Mouse (Mus musculus): ENCODE measurements around the gene B3gnt8. TPM values are rescaled to one million over a fixed set of nuclear protein-coding genes. Genes with fewer than 3 reads are reported as not detected.

Gene B3gnt8
- polyA plus RNA-seq, 1 experiment from 2014 or later: 0.67 TPM

DNA sequence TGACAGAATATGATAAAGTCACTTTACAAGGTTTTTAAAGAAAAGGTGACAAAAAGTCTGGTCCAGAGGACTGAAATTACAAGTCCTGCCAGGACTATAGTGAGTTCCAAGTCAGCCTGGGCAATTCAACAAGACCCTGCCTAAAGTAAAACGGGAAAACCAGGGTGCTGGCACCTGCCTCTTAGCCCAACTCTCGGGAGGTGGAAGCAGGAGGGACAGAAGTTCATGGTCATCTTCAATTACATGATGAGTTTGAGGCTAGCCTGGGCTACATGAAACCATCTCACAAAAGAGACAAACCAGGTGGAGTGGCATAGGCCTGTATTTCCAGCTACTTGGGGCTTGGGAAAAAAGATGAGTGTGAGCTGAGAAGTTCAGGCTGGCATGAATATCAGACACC, 45.2 kb downstream of the B3gnt8 start:
- H3K9ac ChIP-seq: no peak overlapping the region
- H3K4me1 ChIP-seq: peaks cover 21% of the 10 kb centered on the region
- H3K4me3 ChIP-seq: no peak overlapping the region
- no peak overlapping the region for H3K4me2 ChIP-seq
- no peaks in the 10 kb centered on the region for H3K9me3 ChIP-seq (replicated peaks)
- no peak for ATAC-seq
- H3K27me3 ChIP-seq: peaks cover 30% of the 10 kb centered on the region
- no peak overlapping the region for H3K27ac ChIP-seq
- WGBS: 78% methylated on average over 2 of the region's 2 CpGs
- H3K36me3 ChIP-seq (ENCODE audit: poor library complexity, severe bottlenecking): peaks cover 25% of the 10 kb centered on the region

DNA sequence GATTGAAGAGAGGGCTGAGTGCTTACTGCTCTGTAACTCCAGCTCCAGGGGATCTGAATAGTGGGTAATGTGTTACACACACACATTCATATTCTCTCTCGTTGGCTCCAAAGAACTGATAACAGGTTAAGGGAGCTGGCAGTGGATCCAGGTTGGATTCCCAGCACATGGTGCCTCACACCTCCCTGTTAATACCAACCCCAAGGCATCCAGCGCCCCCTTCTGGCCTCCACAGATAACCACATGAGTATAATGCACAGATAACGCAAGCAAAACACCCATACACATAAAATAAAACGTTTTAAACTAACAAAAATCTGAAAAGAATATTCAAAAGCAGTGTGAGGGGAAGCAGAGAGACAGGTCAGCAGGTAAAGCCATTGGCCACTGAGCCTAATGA, 46.0 kb downstream of the B3gnt8 start:
- Histone ChIP-seq H3K4me3 (no peak overlapping the region), H3K4me1 (peaks cover 26% of the 10 kb centered on the region), H3K27me3 (peaks cover 30% of the 10 kb centered on the region), H3K9me3 (replicated peaks) (no peaks in the 10 kb centered on the region), H3K4me2 (no peak overlapping the region), H3K36me3 (ENCODE audit: poor library complexity, severe bottlenecking) (peaks cover 21% of the 10 kb centered on the region), H3K27ac (no peak overlapping the region), H3K9ac (no peak overlapping the region)
- no peak for ATAC-seq
- 52% methylated on average over 4 of the region's 4 CpGs for WGBS

DNA sequence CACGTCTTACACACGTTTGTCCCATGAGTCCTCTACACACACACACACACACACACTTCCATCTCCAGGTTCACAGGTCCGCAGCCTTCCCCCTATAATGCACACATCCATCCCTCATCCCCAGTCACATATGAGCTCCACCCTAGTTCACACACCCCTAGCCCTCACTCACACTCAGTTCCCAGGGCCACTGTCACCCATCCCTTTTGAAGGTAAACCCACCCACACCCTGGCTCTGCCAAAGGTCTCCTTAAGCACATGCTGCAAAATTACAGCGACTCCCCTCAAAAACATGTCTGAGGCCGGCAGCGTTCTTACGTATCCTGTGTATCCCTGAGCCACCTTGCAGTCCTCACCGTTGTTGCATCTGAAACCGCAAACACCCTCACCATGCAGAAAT, 47.8 kb downstream of the B3gnt8 start:
- H3K27me3 ChIP-seq: peaks cover 38% of the 10 kb centered on the region
- H3K9ac ChIP-seq: peak overlapping the region; percentile 54; the same call in 1 of the 2 replicates
- H3K27ac ChIP-seq: no peak overlapping the region
- 0 out of 2 replicates have a peak, but pooled peaks cover 3% of the 10 kb centered on the region for H3K36me3 ChIP-seq (ENCODE audit: poor library complexity, severe bottlenecking)
- H3K9me3 ChIP-seq (replicated peaks): no peaks in the 10 kb centered on the region
- 23% methylated on average over 9 of the region's 9 CpGs for WGBS
- peak overlapping the region; percentile 57 for H3K4me2 ChIP-seq
- H3K4me3 ChIP-seq: peak overlapping the region; percentile 35
- ATAC-seq: no peak
- H3K4me1 ChIP-seq: peaks cover 26% of the 10 kb centered on the region

DNA sequence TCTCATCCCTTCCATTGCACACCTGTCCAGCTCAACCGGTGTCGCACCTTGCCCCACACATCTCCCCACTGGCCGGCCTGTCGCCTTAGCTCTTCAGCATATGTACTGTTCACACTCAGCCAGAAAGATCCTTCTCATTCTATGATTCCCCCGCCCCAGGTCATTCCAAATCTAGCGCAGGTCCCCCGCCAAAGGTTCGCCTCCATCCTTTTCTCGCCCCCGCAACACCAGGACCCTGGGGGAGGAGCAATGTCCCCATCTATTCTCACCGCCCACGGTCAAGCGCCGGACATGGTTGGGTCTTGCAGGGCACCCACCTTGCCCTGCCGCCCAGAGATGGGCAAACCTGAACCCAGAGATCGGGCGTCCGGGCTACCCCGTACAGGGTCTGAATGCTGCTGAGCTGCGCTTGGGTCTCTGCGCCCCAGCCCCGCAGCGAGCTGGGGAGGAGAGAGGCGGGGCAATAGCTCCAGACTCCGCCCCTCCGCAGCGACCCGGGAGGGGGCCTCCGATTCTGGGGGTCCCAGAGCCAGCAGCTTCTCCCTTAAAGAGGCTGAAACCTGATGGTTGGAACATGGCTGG, 48.4 kb downstream of the B3gnt8 start, which contains the start of gene Tmem91:
TSS of gene Tmem91 (minus strand) at position 448 of the 582 bp plus-strand sequence.
- peak within 1 kb of the TSS; percentile 35 for H3K4me3 ChIP-seq
- peak within 1 kb of the TSS; percentile 54 for H3K9ac ChIP-seq
- peaks cover 38% of the 10 kb centered on the region for H3K27me3 ChIP-seq
- peak within 1 kb of the TSS; percentile 57 for H3K4me2 ChIP-seq
- H3K9me3 ChIP-seq (replicated peaks): no peaks in the 10 kb centered on the region
- peak; percentile 13; the same call in 1 of the 2 replicates for ATAC-seq
- H3K4me1 ChIP-seq: peaks cover 26% of the 10 kb centered on the region
- no peaks in the 10 kb centered on the region for H3K36me3 ChIP-seq (ENCODE audit: poor library complexity, severe bottlenecking)
- 2% methylated on average over 29 of the region's 29 CpGs for WGBS
- H3K27ac ChIP-seq: no peak within 1 kb of the TSS

DNA sequence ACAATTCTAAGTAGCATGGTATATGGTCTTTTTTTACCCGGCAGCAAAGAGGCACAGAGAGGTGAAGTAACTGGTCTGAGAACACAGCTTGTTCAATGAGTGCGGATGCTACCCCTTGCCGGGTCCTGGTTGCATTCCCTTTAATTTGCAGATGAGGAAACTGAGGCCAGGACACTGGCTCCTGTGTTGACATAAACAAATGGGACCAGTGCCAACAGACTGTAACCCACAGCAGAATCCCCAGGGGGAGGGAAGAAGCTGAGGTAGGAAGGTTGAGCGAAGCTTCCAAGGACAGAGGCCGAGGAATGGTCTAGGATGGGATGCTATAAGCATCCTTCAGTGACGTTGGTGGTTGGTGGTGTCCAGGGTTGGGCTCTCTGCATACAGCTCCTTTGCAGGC, 49.0 kb downstream of the B3gnt8 start:
- H3K9me3 ChIP-seq (replicated peaks): no peaks in the 10 kb centered on the region
- peaks cover 32% of the 10 kb centered on the region for H3K4me1 ChIP-seq
- peak overlapping the region; percentile 57; the same call in 1 of the 2 replicates for H3K4me2 ChIP-seq
- H3K27me3 ChIP-seq: peaks cover 38% of the 10 kb centered on the region
- no peak overlapping the region for H3K27ac ChIP-seq
- H3K36me3 ChIP-seq (ENCODE audit: poor library complexity, severe bottlenecking): no peaks in the 10 kb centered on the region
- no peak overlapping the region for H3K9ac ChIP-seq
- WGBS: 50% methylated on average over 6 of the region's 6 CpGs
- H3K4me3 ChIP-seq: no peak overlapping the region
- no peak for ATAC-seq

DNA sequence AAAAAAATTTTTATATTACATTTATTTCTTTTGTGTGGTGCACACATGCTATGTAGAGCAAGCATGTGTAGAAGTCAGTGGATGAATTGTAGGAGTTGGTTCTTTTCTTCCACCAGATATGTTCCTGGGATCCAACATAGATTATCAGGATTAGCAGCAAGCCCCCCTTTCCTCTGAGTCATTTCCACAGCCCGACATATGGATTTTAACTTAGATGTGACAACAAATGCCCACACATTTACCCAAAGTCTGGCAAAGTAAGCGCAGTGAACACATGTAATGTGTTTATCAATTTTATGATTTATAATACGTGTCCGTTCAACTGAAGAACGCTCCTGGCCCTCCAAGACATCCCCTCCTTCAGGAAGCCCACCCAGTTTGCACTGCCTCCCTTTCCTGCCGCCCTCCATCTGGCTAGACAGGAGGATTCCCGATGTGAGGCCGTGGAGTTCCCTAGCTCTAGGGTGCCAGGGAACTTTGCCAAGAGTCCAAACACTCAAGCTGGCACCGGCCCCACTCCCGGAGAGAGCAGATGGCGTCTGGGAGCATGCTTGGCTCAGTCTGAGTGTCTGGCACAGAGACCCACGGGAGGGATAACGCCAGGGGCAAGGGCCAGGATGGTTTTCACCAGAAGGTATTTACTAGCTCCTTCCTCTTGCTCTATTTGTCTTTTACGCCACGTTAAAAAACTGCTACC, 49.8 kb downstream of the B3gnt8 start:
- Histone ChIP-seq H3K4me2 (peak overlapping the region; percentile 19; the same call in 1 of the 2 replicates), H3K36me3 (ENCODE audit: poor library complexity, severe bottlenecking) (no peaks in the 10 kb centered on the region), H3K9ac (no peak overlapping the region), H3K9me3 (replicated peaks) (no peaks in the 10 kb centered on the region), H3K27ac (peak overlapping the region; percentile 89), H3K4me1 (peaks cover 35% of the 10 kb centered on the region), H3K27me3 (peaks cover 38% of the 10 kb centered on the region), H3K4me3 (no peak overlapping the region)
- WGBS: 47% methylated on average over 15 of the region's 15 CpGs
- peak; percentile 81 for ATAC-seq

DNA sequence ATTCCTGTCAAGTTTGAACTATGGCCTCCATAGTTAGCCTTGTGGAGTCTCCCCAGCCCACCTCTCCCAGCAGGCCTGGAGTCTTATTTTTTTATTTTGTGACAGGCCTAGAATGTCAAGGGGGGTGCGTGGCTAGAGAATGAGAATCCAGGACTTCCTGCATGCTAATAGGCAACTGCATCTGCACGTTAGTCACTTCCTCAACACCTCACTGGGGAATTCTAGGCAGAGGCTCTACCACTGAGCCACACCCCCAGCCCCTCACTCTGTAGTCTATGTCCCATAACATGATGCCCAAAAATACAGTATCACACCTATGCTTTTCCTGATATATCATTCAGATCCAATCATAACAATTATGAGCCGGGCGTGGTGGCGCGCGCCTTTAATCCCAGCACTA, 50.6 kb downstream of the B3gnt8 start:
- no peaks in the 10 kb centered on the region for H3K36me3 ChIP-seq (ENCODE audit: poor library complexity, severe bottlenecking)
- H3K4me2 ChIP-seq: no peak overlapping the region
- peaks cover 43% of the 10 kb centered on the region for H3K4me1 ChIP-seq
- peaks cover 38% of the 10 kb centered on the region for H3K27me3 ChIP-seq
- no peak overlapping the region for H3K9ac ChIP-seq
- 87% methylated on average over 7 of the region's 7 CpGs for WGBS
- no peak overlapping the region for H3K4me3 ChIP-seq
- no peak for ATAC-seq
- peak overlapping the region; percentile 89 for H3K27ac ChIP-seq
- no peaks in the 10 kb centered on the region for H3K9me3 ChIP-seq (replicated peaks)

DNA sequence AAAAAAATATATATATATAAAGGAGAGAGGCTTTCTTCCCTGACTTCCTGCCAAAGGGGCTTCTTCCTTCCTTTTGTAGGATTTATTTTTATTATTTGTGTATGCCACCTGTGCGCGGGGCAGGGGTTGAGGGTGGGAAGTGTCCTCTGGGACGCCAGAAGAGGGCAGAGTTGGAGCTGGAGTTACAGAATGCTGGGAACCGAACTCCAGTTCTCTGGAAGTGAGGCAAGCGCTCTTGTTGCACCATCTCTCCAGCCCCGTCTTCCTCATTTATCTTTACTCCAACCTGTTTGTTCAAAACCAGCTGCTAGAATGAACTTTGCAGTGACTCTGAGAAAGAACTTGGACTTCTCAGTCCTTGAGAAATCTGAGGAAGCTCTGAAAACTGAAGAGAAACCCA, 53.5 kb downstream of the B3gnt8 start:
- Histone ChIP-seq H3K9me3 (replicated peaks) (no peaks in the 10 kb centered on the region), H3K27ac (0 out of 2 replicates have a peak overlapping the region, but pooled peaks have one; percentile 91), H3K4me3 (peak overlapping the region; percentile 53), H3K4me2 (peak overlapping the region; percentile 58), H3K4me1 (peaks cover 39% of the 10 kb centered on the region), H3K27me3 (peaks cover 22% of the 10 kb centered on the region), H3K9ac (peak overlapping the region; percentile 69; the same call in 1 of the 2 replicates), H3K36me3 (ENCODE audit: poor library complexity, severe bottlenecking) (peaks cover 10% of the 10 kb centered on the region; the same call in 1 of the 2 replicates)
- WGBS: 5% methylated on average over 6 of the region's 6 CpGs
- no peak for ATAC-seq

DNA sequence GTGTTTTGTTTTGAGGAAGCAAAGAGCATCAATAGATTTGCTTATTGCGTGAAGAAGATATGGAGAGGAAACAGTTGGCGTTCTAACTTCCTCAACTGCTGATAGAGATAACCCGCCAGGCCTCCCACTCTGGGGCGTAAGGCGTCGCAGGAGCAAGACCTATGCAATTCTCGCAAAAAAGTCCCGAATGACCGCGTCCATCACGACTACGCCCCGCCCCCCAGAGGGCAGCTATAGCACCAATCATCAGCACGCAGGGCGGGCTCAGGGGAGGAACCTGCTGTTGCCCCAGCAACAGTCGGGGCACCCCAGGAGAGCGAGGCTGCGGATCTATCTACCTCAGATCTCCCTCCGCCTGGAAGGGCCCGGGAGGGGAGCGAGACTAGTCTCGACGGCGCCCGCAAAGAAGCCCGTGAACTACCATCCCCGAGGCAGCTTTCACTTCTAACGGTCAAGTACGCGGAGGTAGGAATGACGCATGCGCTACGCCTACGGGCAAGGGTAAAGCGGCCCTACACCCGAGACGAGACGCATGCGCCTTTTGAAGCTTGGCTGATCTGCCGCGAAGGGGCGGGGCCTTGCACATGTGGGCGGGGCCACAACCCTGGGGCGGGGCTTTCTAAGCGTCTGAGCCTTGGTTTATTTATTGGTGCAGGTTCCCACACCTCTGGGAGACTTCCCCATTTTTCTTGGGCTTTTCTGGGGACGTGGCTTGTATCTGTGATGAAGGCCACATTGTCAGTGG, 54.2 kb downstream of the B3gnt8 start, which contains the start of gene B9d2:
TSS of gene B9d2 (plus strand) at position 267 of the 745 bp plus-strand sequence.
- H3K4me1 ChIP-seq: peaks cover 32% of the 10 kb centered on the region
- peak within 1 kb of the TSS; percentile 91 for H3K27ac ChIP-seq
- under 1% methylated on average over 46 of the region's 46 CpGs for WGBS
- peak within 1 kb of the TSS; percentile 69 for H3K9ac ChIP-seq
- H3K27me3 ChIP-seq: peaks cover 21% of the 10 kb centered on the region
- H3K36me3 ChIP-seq (ENCODE audit: poor library complexity, severe bottlenecking): peaks cover 10% of the 10 kb centered on the region; the same call in 1 of the 2 replicates
- no peaks in the 10 kb centered on the region for H3K9me3 ChIP-seq (replicated peaks)
- peak; percentile 94 for ATAC-seq
- peak within 1 kb of the TSS; percentile 53 for H3K4me3 ChIP-seq
- H3K4me2 ChIP-seq: peak within 1 kb of the TSS; percentile 58

DNA sequence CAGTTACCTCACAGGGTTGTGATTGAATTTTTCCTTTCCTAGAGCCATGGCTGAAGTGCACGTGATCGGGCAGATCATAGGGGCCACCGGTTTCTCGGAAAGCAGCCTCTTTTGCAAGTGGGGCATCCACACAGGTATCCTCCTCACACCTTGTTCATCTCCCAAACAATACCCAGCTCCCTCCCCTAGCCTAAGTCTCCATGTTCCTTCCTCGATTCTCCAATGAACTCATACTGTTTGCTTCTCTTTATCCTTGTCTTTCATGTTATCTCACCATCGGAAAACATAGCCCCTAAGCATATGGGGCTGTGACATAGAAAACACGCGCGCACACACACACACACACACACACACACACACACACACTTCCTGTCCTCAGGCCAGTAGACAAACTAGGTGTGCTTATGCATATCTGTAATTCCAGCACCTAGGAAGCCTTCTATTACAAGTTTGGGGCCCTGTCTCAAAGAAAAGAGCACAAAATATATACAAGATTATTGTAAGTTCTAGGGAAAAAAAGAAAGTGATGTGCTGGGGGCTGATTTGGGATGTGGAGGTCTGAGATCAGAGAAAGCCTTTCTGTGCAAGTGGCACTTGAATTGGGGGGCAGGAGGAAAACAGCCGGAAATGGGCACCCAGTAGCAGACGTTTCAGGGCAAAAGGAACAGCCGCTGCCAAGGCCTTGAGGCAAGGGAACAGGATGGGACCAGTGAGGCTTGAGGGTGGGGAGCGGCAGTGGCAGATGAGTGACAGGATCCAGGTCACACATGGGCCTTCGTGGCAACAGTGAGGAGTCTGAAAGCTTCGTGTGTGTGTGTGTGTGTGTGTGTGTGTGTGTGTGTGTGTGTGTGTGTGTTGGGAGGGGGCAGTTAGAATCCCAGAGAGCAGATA, 55.1 kb downstream of the B3gnt8 start:
- no peak for ATAC-seq
- H3K36me3 ChIP-seq (ENCODE audit: poor library complexity, severe bottlenecking): peaks cover 14% of the 10 kb centered on the region
- H3K4me2 ChIP-seq: peak overlapping the region; percentile 58
- peaks cover 28% of the 10 kb centered on the region for H3K27me3 ChIP-seq
- H3K9me3 ChIP-seq (replicated peaks): no peaks in the 10 kb centered on the region
- WGBS: 67% methylated on average over 15 of the region's 15 CpGs
- no peak overlapping the region for H3K9ac ChIP-seq
- peak overlapping the region; percentile 91; the same call in 1 of the 2 replicates for H3K27ac ChIP-seq
- peaks cover 27% of the 10 kb centered on the region for H3K4me1 ChIP-seq
- peak overlapping the region; percentile 53 for H3K4me3 ChIP-seq

DNA sequence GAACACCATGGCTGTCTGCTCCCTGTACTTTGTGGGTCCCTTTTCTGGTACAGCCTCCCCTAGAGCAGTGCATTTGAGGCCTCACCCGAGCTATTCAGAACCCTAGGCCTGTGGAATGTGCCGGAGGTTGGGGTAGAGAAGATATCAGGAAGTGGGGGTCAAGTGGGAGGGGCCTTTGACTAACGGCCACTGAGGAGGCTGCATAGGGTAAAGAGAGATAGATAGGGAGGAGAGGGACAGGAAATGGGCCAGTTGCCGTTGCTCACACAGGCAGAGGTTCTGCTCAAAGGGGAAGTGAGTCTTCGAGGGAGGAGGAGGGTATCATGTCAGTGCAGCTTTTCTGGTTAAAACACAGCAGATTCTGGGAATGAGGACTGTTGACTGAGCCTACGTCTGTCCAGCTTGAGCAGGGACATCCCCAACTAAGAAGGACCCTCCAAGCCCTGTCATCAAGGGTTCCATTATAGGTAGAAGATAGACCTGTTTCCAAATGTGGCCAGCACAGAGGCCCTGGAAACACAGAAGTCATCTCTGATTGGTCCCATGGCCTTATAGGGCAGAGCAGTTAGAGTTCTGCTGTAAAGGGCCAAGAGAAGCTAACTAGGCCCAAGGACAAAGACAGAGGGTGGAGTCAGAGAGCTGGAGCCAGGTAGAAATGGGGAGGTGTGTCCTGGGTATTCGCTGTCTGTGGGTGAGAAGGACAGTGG, 57.2 kb downstream of the B3gnt8 start:
- H3K27ac ChIP-seq: no peak overlapping the region
- H3K4me1 ChIP-seq: peaks cover 42% of the 10 kb centered on the region
- H3K4me3 ChIP-seq: no peak overlapping the region
- H3K9ac ChIP-seq: no peak overlapping the region
- H3K36me3 ChIP-seq (ENCODE audit: poor library complexity, severe bottlenecking): peaks cover 14% of the 10 kb centered on the region
- peaks cover 47% of the 10 kb centered on the region for H3K27me3 ChIP-seq
- WGBS: 79% methylated on average over 7 of the region's 7 CpGs
- no peak overlapping the region for H3K4me2 ChIP-seq
- H3K9me3 ChIP-seq (replicated peaks): no peaks in the 10 kb centered on the region
- ATAC-seq: no peak
